Mouse (Mus musculus) bone marrow, adult 2 months (tissue): Measurements from ENCODE around the gene Ift80.
"Not testable (repeated sequence)": the region's sequence is repeated elsewhere in the genome, so short reads cannot be mapped to it uniquely, and the experiment has no call there.

Experiments
- CTCF ChIP-seq: fragments of 200-500 bp; IDR thresholded peaks from 2 replicates; pipeline ENCODE4 v1.5.1; 2011; ENCODE audit warnings: low read length, control low read depth; ENCODE audit not compliant: control insufficient read depth, insufficient read depth
- POLR2A ChIP-seq: fragments of 200-500 bp; IDR thresholded peaks from 2 replicates; pipeline ENCODE4 v1.6.1; 2011; ENCODE audit warnings: low read depth, mild to moderate bottlenecking, control low read depth, low read length, borderline replicate concordance; ENCODE audit not compliant: control insufficient read depth

DNA sequence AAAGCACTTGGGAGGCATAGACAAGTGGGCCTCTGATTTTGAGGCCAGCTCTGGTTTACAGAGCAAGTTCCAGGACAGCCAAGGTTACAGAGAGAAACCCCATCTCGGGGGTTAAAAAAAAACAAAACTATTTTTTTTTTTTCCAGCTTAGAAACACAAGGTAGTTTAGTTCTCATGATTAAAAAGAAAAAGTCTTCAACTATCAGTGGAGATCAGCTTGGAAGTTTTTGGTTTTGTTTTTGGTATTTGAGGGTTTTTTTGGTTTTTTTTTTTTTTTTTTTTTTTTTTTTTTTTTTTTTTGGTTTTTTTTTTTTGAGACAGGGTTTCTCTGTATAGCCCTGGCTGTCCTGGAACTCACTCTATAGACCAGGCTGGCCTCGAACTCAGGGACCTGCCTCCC, 14.3 kb upstream of the Ift80 start:
- not testable (repeated sequence) for TF ChIP-seq POLR2A, CTCF
